Mouse (Mus musculus) stomach, embryonic 14.5 days (tissue): ENCODE measurements at regions not wholly inside any gene's neighbourhood (a gene's known extent, or its start where the extent isn't known, plus 50 kb on each side); places are given as distances from the start of the nearest gene placed in this dataset.

ENCODE experiments used
- ATAC-seq: fragments of 200-750 bp; cut with Nextera tagmentation; 2 replicates; pipeline ENCODE4 v1.8.0; 2017; ENCODE audit warnings: low read depth, moderate TSS enrichment; ENCODE audit not compliant: insufficient number of reproducible peaks, insufficient read depth, low FRiP score
- H3K27ac ChIP-seq: fragments of 300-500 bp; sonication (generic); 2 replicates; pipeline ENCODE4 v1.5.1; 2014; ENCODE audit warnings: mild to moderate bottlenecking, low read length, moderate library complexity, mixed read lengths
- H3K27me3 ChIP-seq: fragments of 300-500 bp; sonication (generic); 2 replicates; pipeline ENCODE4 v1.6.1; 2014; ENCODE audit warnings: low read length, control low read depth, mixed read lengths; ENCODE audit not compliant: control insufficient read depth, insufficient read depth
- H3K36me3 ChIP-seq: fragments of 300-500 bp; sonication (generic); 2 replicates; pipeline ENCODE4 v1.6.1; 2014; ENCODE audit warnings: mild to moderate bottlenecking, control low read depth, low read length, moderate library complexity, mixed read lengths; ENCODE audit not compliant: control insufficient read depth, insufficient read depth
- H3K4me1 ChIP-seq: fragments of 300-500 bp; sonication (generic); 2 replicates; pipeline ENCODE4 v1.6.1; 2014; ENCODE audit warnings: low read length, control low read depth, mixed read lengths; ENCODE audit not compliant: control insufficient read depth, insufficient read depth
- H3K4me2 ChIP-seq: fragments of 300-500 bp; sonication (generic); replicated peaks from 2 replicates; pipeline ENCODE4 v1.6.1; 2014; ENCODE audit warnings: low read depth, low read length, control low read depth
- H3K4me3 ChIP-seq: fragments of 300-500 bp; sonication (generic); 2 replicates; pipeline ENCODE4 v1.5.1; 2014; ENCODE audit warnings: low read depth, low read length, control low read depth
- H3K9ac ChIP-seq: fragments of 300-500 bp; sonication (generic); replicated peaks from 2 replicates; pipeline ENCODE4 v1.6.1; 2014; ENCODE audit warnings: low read depth, mild to moderate bottlenecking, control low read depth, low read length, moderate library complexity, mixed read lengths
- H3K9me3 ChIP-seq: fragments of 300-500 bp; sonication (generic); 2 replicates; pipeline ENCODE4 v1.6.1; 2016; ENCODE audit warnings: low read depth, low read length, control low read depth; ENCODE audit not compliant: control insufficient read depth
- WGBS: fragments of 180-500 bp; shearing (Covaris S2); extraction: QIAGEN DNeasy Blood & Tissue Kit; methylation state at CpG from one replicate; pipeline ENCODE4 v1.1.7; 2014; 5-methylcytosine and 5-hydroxymethylcytosine counted together

GRCm38 (mm10) chr3:155487877-155488537 lies 394.8 kb downstream of the Lrriq3 start:
- no peaks in the 10 kb centered on the region for H3K4me1 ChIP-seq
- H3K36me3 ChIP-seq: no peaks in the 10 kb centered on the region
- WGBS: 74% methylated on average over 8 of the region's 8 CpGs
- no peaks in the 10 kb centered on the region for H3K9me3 ChIP-seq
- ATAC-seq: no peak
- no peak overlapping the region for H3K9ac ChIP-seq
- H3K27ac ChIP-seq: no peak overlapping the region
- H3K27me3 ChIP-seq: no peaks in the 10 kb centered on the region
- H3K4me3 ChIP-seq: no peak overlapping the region
- H3K4me2 ChIP-seq: no peak overlapping the region

- H3K27me3 ChIP-seq: no peaks in the 10 kb centered on the region
- H3K36me3 ChIP-seq: no peaks in the 10 kb centered on the region
- no peaks in the 10 kb centered on the region for H3K9me3 ChIP-seq
- no peak overlapping the region for H3K4me3 ChIP-seq
- no peak overlapping the region for H3K27ac ChIP-seq
- 52% methylated on average over 1 of the region's 1 CpGs for whole genome bisulfite sequencing
- H3K4me2 ChIP-seq: no peak overlapping the region
- no peaks in the 10 kb centered on the region for H3K4me1 ChIP-seq
- H3K9ac ChIP-seq: no peak overlapping the region
- ATAC-seq: no peak
These were observed 397.4 kb downstream of the Lrriq3 start for GRCm38 (mm10) chr3:155490670-155491069.

- H3K9ac ChIP-seq: no peak overlapping the region
- 76% methylated on average over 1 of the region's 1 CpGs for WGBS
- H3K36me3 ChIP-seq: no peaks in the 10 kb centered on the region
- ATAC-seq: no peak
- H3K4me1 ChIP-seq: no peaks in the 10 kb centered on the region
- H3K27ac ChIP-seq: no peak overlapping the region
- H3K27me3 ChIP-seq: no peaks in the 10 kb centered on the region
- no peak overlapping the region for H3K4me3 ChIP-seq
- no peak overlapping the region for H3K4me2 ChIP-seq
- H3K9me3 ChIP-seq: no peaks in the 10 kb centered on the region
These were observed 417.1 kb downstream of the Lrriq3 start for GRCm38 (mm10) chr3:155510161-155510857.

GRCm38 (mm10) chr3:155513885-155514284 lies 420.7 kb downstream of the Lrriq3 start:
- ATAC-seq: 0 out of 2 replicates have a peak, but pooled peaks have one; percentile 33
- Histone ChIP-seq H3K27me3 (no peaks in the 10 kb centered on the region), H3K36me3 (no peaks in the 10 kb centered on the region), H3K9ac (no peak overlapping the region), H3K9me3 (no peaks in the 10 kb centered on the region), H3K4me1 (no peaks in the 10 kb centered on the region), H3K27ac (no peak overlapping the region), H3K4me2 (no peak overlapping the region), H3K4me3 (no peak overlapping the region)
- 78% methylated on average over 2 of the region's 2 CpGs for WGBS

- H3K4me2 ChIP-seq: no peak overlapping the region
- no peak overlapping the region for H3K9ac ChIP-seq
- H3K27ac ChIP-seq: no peak overlapping the region
- no peak for ATAC-seq
- no peaks in the 10 kb centered on the region for H3K4me1 ChIP-seq
- no peak overlapping the region for H3K4me3 ChIP-seq
- H3K36me3 ChIP-seq: no peaks in the 10 kb centered on the region
- no peaks in the 10 kb centered on the region for H3K9me3 ChIP-seq
- H3K27me3 ChIP-seq: no peaks in the 10 kb centered on the region
- 71% methylated on average over 3 of the region's 3 CpGs for whole genome bisulfite sequencing
These were observed 436.1 kb downstream of the Lrriq3 start for GRCm38 (mm10) chr3:155529312-155529711.

GRCm38 (mm10) chr3:155530811-155531210 lies 437.6 kb downstream of the Lrriq3 start:
- Histone ChIP-seq H3K4me3 (no peak overlapping the region), H3K36me3 (no peaks in the 10 kb centered on the region), H3K27ac (no peak overlapping the region), H3K9ac (no peak overlapping the region), H3K4me2 (no peak overlapping the region), H3K9me3 (no peaks in the 10 kb centered on the region), H3K27me3 (no peaks in the 10 kb centered on the region), H3K4me1 (no peaks in the 10 kb centered on the region)
- no peak for ATAC-seq

- no peak for ATAC-seq
- H3K9ac ChIP-seq: no peak overlapping the region
- no peaks in the 10 kb centered on the region for H3K27me3 ChIP-seq
- no peak overlapping the region for H3K4me2 ChIP-seq
- H3K4me3 ChIP-seq: no peak overlapping the region
- no peaks in the 10 kb centered on the region for H3K9me3 ChIP-seq
- 87% methylated on average over 4 of the region's 4 CpGs for WGBS
- H3K27ac ChIP-seq: no peak overlapping the region
- H3K36me3 ChIP-seq: no peaks in the 10 kb centered on the region
- no peaks in the 10 kb centered on the region for H3K4me1 ChIP-seq
These were observed 438.8 kb downstream of the Lrriq3 start for GRCm38 (mm10) chr3:155532075-155532474.

- H3K27me3 ChIP-seq: no peaks in the 10 kb centered on the region
- H3K36me3 ChIP-seq: no peaks in the 10 kb centered on the region
- no peak overlapping the region for H3K4me3 ChIP-seq
- H3K9me3 ChIP-seq: no peaks in the 10 kb centered on the region
- WGBS: 83% methylated on average over 6 of the region's 6 CpGs
- H3K4me2 ChIP-seq: no peak overlapping the region
- no peaks in the 10 kb centered on the region for H3K4me1 ChIP-seq
- no peak for ATAC-seq
- H3K9ac ChIP-seq: no peak overlapping the region
- no peak overlapping the region for H3K27ac ChIP-seq
These were observed 455.0 kb downstream of the Lrriq3 start for GRCm38 (mm10) chr3:155548204-155548603.

- Histone ChIP-seq H3K9me3 (no peaks in the 10 kb centered on the region), H3K9ac (no peak overlapping the region), H3K36me3 (no peaks in the 10 kb centered on the region), H3K4me3 (no peak overlapping the region), H3K27me3 (no peaks in the 10 kb centered on the region), H3K27ac (no peak overlapping the region), H3K4me1 (no peaks in the 10 kb centered on the region), H3K4me2 (no peak overlapping the region)
- no peak for ATAC-seq
- WGBS: 60% methylated on average over 2 of the region's 2 CpGs
These were observed 483.9 kb downstream of the Lrriq3 start for GRCm38 (mm10) chr3:155577111-155577510.
